Mouse (Mus musculus): ENCODE results near the gene 4930522L14Rik.
"Not testable (repeated sequence)": the region's sequence is repeated elsewhere in the genome, so short reads cannot be mapped to it uniquely, and the experiment has no call there.

The 4930522L14Rik gene

GRCm38 (mm10) chr5:109751391-109752071 lies at the start of gene 4930522L14Rik:
4930522L14Rik (minus strand) TSS chr5:109751886.
- in situ Hi-C loops (cut with MseI, MboI), result not testable (repeated sequence)

GRCm38 (mm10) chr5:109801466-109801865 lies 49.8 kb upstream of the 4930522L14Rik start:
- in situ Hi-C loops (cut with MseI, MboI), result not testable (repeated sequence)

- in situ Hi-C loops (cut with MseI, MboI), result not testable (repeated sequence)
Measured at GRCm38 (mm10) chr5:109799948-109800347, 48.3 kb upstream of the 4930522L14Rik start.

GRCm38 (mm10) chr5:109797017-109797416 lies 45.3 kb upstream of the 4930522L14Rik start:
- in situ Hi-C loops (cut with MseI, MboI), result not testable (repeated sequence)

GRCm38 (mm10) chr5:109795967-109796652 lies 44.4 kb upstream of the 4930522L14Rik start:
- in situ Hi-C loops (cut with MseI, MboI), result not testable (repeated sequence)

GRCm38 (mm10) chr5:109752073-109752780 lies 541 bp upstream of the 4930522L14Rik start:
- in situ Hi-C loops (cut with MseI, MboI), result not testable (repeated sequence)

- in situ Hi-C loops (cut with MseI, MboI), result not testable (repeated sequence)
Measured at GRCm38 (mm10) chr5:109745081-109745480, 6.6 kb downstream of the 4930522L14Rik start.

GRCm38 (mm10) chr5:109717341-109717740 lies 34.3 kb downstream of the 4930522L14Rik start:
- in situ Hi-C loops (cut with MseI, MboI), result not testable (repeated sequence)

- in situ Hi-C loops (cut with MseI, MboI), result not testable (repeated sequence)
Measured at GRCm38 (mm10) chr5:109691205-109691965, 60.3 kb downstream of the 4930522L14Rik start.

- in situ Hi-C loops (cut with MseI, MboI), result not testable (repeated sequence)
Measured at GRCm38 (mm10) chr5:109690537-109691201, 61.0 kb downstream of the 4930522L14Rik start, which contains the start of gene 5430403G16Rik. 5430403G16Rik (minus strand) TSS chr5:109691041.
